Mouse (Mus musculus) spleen, postnatal 10 days (tissue): ENCODE data around the gene Rnft1.
A peak's percentile ranks its signal among the peaks of the same experiment; 100 is the strongest.
"Not testable (repeated sequence)": the region's sequence is repeated elsewhere in the genome, so short reads cannot be mapped to it uniquely, and the experiment has no call there.

ENCODE experiments used
- DNase-seq, 2 experiments: peaks; one replicate each; pipeline ENCODE4 v3.0.0; 2021 to 2022; ENCODE audit warnings: low spot score in 2 of 2

The Rnft1 gene

DNA sequence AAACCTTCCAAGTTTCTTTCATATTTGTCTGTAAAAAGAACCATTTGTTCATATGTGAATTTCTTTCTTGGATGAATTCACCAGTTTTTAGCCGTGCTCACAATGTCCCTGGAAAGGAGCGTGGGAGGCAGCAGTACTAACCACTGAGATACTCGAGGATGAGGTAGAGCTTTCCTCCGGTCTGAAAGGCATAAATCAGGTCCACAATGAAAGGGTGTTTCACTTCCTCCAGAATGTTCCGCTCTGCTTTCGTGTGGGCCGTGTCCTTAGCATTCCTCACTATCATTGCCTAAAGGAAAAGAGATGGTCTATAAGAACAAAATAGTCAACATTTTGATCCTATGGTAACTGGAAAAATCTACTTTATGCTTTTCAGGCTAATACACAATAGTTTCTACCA is 35.3 kb downstream of the Rnft1 start:
- DNase-seq, result no peak

DNA sequence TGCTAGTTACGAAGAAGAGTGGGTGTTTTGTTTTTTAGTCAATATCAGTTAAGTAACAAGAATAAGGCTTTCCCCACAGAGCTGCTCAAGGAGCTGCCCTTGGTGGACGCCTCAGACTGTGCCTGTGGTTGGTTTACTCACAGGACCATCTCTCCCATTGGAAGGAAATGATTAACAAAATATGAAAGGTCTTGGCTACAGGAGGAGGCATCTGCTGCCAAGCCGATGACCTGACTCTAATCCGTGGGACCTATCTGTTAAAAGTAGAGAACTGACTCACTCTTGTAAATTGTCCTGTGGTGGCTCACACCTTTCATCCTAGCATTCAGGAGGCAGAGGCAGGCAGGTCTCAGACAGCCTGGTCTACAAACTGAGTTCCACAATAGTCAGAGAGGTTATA is 43.1 kb downstream of the Rnft1 start:
- DNase-seq, result no peak

DNA sequence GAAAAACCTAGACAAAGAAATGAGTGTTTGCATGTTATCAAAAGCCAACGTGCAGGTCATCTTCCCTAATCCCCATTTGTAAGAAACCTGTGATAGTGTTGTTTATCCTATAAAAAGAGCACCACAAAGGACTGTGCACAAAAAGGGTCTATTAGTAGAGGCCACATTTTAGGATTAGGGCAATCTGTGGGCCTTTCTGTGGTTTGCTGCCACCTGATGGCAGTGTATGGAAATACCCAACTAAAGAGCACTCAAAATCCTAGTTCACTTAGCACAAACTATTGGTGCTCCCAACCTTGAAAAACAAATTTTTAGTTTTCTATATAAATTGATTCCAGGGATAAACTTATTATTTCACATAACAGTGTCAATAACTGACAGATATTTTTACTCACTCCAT is 48.4 kb downstream of the Rnft1 start:
- DNase-seq, result peak in 1 of 2 experiments; percentile 45

DNA sequence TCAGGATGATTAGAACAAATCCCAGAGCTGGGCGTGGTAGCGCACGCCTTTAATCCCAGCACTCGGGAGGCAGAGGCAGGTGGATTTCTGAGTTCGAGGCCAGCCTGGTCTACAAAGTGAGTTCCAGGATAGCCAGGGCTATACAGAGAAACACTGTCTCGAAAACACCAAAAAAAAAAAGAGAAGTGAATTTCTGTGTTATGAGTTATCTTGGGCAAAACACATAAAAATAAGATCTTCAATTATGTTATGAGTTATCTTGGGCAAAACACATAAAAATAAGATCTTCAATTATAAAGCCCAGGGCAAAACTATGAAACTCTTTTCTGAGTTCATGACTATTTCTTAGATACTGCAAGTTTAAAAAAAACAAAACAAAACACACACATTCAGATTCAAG is 48.8 kb downstream of the Rnft1 start:
- DNase-seq, result not testable (repeated sequence)

- no peak for DNase-seq
These were observed 49.9 kb downstream of the Rnft1 start for GRCm38 (mm10) chr11:86534201-86534910.

- no peak for DNase-seq
These were observed 54.3 kb downstream of the Rnft1 start for GRCm38 (mm10) chr11:86538786-86539185.

DNA sequence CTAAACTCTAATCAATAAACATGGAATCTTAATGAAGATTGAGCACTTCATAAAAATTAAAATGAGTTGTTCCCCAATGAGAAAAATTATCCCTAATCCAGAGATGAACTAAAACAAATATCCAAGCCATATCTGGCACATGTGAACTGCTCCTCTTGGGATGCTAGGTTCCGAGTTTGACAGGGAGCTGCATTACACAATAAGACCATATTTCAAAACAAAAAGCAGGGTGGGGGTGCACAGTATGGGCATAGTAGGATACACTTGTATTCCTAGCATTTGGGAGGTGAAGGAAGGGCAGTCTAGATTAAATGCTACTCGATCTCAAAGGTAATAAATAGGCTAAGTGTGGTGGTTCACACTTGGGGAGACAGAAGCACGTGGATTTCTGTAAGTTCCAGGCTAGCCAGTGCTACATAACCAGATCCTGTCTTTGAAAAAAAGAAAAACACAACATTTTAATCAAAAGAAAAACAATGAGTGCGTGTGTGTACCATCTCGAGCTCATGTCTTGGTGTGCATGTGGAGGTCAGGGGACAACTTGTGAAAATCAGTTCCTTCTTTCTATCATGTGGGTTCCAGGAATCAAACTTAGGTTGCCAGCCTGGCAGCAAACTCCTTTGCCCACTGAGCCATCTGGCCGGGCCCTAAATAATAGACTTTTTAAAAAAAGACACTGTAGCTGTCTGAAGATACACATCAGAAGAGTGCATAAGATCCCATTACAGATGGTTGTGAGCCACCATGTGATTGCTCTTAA is 55.4 kb downstream of the Rnft1 start:
- no peak for DNase-seq

DNA sequence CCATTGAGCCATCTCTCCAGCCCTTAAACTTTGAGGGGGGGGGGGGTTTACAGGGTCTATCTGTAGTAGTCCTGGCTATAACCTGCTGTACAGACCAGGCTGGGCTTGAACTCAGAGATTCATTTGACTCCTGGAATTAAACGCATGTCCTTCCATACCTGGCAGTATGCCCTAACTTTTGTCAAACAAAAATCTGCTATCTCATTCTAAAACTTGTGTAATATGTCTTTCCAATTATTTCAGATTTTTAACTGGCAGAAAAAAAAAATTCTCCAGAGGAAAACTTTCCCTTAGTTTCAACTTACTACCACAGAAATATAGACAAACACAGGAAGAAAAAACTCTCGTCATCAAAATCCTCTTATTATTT is 56.0 kb downstream of the Rnft1 start:
- no peak for DNase-seq

- no peak for DNase-seq
These were observed 58.4 kb downstream of the Rnft1 start for GRCm38 (mm10) chr11:86542851-86543250.

DNA sequence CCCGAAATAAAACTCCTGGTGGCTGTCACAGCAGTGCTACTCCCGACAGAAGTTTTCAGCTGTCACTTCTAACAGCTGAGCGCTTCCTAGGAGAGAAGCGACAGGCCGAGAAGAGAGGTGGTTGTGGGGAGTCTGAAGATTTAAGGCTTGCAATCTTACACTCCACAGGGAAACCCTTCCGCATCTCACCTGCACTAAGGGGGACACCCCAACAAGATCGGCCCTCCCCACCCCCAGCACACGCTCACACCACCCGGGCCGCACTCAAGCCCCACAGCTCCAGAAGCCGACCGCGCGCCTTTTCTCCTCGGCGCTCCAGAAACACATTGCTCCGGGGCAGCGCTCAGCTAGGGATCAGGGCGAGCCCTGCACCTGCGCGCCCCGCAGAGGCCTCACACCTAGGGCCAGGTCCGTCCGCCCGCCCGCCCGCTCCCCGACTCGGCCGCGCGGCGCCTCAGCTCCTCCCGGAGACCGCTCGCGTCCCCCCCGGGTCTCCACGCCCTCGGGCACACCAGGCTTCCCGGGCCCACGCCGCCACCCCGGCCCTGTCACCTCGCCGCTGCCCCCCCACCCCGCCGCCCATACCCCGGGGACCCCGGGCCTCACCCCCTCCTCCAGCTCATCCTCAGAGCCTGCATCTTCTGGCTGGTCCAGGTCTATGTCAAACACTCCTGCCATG is 59.6 kb downstream of the Rnft1 start:
- DNase-seq, result peak in 1 of 2 experiments; percentile 69

DNA sequence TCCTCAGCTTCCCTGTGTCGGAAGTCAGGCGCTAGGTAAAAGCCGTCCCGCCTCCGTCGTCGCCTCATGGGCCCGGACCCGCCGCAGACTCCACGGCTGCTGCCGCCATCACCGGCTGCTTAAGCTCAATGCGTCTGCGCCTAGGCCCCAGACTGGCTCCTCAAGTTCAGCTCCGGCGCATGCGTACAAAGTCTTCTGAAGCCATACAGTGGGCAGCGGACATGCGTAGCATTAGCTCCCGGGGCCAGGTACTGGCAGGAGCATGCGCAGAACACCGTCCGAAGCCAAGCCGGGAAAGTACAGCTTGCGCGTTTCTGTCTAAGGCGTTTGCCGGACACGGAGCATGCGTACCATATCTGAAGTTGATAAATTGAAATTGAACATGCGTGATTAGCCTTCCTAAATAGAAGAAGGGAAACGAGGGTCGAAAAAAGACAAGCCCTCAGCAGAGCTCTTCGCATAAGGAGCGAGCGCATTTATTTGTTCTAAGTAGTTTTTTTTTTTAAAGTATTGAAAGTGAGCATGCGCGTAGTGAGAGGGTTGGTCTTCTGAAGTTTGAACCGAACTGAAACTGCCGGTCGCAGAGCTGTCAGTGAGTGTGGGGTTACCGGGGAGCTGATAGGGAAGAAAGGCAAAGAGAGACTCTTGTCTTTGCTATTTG is 60.3 kb downstream of the Rnft1 start, which contains the start of the genes Rps6kb1 and Tubd1:
Gene Rps6kb1, minus strand, starts transcription at position 167 of the 661 bp plus-strand sequence.
Gene Tubd1, plus strand, starts transcription at position 353 of the 661 bp plus-strand sequence.
- peak; percentile 97 to 100 for DNase-seq

DNA sequence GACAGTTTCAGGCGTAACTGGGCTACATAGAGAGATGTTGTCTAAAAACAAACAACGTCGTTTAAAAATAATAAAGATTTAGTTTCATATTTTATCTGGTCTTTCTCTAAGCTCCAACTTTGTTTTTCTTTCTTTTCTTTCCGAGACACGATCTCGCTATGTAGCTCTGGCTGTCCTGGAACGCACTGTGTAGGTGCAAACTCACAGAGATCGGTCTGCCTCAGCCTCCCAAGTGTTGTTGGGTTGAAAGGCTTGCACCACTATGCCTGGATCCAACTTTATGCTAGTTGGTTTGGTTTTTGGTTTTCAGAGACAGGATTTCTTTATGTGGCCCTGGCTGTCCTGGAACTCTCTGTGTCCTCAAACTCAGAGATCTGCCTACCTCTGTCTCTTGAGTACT is 61.1 kb downstream of the Rnft1 start:
- DNase-seq, result peak; percentile 19 to 27

DNA sequence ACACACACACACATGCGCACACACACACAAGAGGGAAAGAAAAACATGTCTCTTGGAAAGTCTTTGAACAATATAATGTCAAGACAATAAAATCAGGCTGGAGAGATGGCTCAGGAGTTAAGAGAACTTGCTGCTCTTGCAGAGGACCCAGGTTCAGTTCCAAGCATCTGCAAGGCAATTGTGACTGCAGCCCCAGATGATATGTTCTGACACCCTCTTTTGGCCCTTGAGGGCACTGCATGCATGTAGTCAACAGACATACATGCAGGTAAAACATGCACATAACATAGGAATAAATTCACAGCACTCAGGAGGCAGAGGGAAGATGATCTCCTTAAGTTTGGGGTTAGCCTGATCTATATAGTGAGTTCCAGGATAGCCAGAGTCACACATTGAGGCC is 63.0 kb downstream of the Rnft1 start:
- DNase-seq, result peak; percentile 21 to 65
